Mouse (Mus musculus) urinary bladder, postnatal 14 days (tissue): ENCODE results near the gene Zfp260.

Experiments
- DNase-seq: peaks from one replicate; pipeline ENCODE4 v3.0.0; 2021; ENCODE audit warnings: low spot score

The Zfp260 gene

DNA sequence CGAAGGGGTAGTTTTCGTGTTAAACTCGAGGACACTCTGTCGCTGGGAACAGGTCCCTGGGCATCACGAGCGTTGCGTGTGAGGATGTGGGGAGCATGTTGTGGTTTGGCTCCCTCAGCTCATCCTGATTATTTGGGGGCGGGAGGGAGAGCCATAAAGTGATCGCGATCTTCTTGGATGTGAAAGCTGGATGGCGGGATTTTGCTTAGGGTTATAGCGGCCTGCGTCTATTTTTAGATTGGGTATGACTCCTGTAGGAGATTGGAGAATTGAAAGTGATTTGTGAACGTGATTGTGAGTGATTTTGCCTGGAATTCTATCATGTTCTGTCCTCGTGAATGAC is 27.6 kb downstream of the Zfp260 start:
- no peak for DNase-seq

GRCm38 (mm10) chr7:30129900-30130299 is 35.3 kb downstream of the Zfp260 start:
- no peak for DNase-seq

DNA sequence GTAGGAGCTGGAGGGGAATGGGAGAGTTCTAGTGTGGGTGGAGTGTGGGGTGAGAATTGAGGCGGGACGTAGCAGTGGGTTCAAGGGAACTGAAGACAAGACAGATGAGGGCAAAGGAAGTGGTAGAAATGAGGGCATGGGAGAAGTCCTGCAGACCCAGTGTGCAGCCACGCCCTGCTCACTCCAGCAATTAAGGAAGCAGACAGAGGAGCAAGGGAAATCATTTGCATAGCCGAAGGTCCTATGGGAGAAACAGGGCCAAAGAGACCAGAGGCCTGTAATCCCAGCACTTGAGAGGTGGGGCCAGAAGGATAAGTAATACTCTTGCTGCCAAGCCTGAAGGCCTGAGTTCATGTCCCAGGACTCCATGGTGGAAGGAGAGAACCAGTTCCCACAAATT is 37.8 kb downstream of the Zfp260 start:
- DNase-seq: no peak

GRCm38 (mm10) chr7:30136826-30137225 is 42.2 kb downstream of the Zfp260 start:
- DNase-seq: no peak

DNA sequence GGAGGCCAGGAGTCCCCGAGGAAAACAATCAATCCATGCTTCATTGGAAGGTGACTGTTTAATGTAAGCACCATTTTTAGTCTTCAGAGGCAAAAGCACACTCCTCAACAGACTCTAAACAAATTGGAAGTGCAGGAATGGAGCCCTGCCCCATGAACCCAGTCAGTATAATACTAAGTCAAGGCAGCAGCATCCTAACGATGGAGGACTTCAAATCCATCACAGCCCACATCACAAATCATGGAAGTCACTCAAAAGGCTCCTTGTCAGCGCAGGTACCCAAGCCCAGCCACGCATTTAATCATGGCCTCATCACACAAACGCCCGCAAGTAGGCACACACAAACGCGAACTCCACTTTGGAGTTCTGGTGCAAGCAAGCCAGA is 48.6 kb downstream of the Zfp260 start:
- DNase-seq: no peak

DNA sequence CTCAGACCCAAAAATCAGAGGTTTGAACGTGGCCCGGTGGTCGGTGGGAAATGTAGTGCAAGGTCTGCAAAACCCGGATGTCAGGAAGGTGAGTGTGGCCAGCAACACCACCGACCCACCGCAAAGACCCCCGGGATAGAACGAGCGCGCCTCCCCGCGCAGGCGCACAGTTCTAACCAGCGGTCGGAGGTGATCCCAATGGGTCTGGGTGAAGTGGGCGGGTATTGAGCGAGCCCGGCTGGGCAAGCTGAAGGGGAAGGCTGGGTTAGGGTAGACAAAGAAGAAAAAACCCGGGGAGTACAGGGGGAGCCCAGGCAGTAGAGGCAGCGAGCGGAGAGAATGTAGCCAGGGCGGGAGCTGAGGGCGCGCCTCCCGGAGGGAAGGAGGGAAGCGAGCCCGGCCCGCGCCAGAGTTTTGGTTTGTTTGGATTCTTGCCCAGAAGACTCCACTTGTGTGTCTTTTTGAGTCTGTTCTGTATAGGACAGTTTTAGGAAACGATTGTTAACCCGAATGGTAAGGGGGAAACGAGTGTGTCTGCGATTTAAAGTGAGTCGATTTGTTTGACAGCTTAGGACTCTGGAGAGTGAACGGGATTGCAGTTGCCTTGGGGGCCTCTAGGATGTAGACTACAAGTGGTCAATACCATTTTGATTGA is 49.1 kb downstream of the Zfp260 start:
- peak; percentile 60 for DNase-seq

DNA sequence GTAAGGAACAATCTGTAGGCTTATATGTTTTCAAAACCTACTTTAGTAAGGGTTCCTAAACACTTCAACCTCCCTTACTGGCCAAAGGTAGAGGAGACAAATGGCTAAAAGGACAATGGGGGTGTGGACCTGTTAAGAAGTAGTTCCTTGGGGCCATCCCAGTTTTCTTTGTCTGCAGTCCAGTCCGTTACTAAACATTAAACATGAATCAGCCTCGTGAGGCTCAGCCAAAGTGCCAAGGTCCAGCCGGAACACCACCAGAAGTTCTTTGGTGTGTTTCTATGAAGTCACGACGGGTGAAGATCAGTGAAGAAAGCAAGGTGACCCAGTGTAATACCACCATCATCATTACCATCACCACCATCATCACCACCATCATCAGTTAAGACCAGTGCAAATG is 52.4 kb downstream of the Zfp260 start:
- no peak for DNase-seq

DNA sequence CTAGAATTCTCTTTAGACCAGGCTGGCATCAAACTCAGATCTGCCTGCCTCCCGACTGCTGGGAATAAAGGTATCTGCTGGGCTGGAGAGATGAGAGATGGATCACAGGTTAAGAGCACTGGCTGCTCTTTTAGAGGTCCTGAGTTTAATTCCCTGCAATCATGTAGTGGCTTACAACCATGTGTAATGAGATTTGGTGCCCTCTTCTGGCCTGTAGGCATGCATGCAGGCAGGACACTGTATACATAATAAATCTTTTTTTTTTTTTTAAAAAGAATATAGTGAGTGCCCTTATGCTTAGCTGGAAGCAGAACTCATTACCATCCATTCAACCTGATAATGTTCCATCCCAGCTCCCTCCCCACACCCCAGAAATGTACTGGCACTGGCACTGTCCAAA is 59.5 kb downstream of the Zfp260 start:
- DNase-seq: no peak

- no peak for DNase-seq
Measured at GRCm38 (mm10) chr7:30155507-30155906, 60.9 kb downstream of the Zfp260 start.
